Mouse (Mus musculus): ENCODE measurements around the gene Olfr585.

The Olfr585 gene

GRCm38 (mm10) chr7:103097420-103097819, at the start of gene Olfr585:
Gene Olfr585, plus strand, starts transcription at chr7:103097720.
- DNase-seq: no peak

DNA sequence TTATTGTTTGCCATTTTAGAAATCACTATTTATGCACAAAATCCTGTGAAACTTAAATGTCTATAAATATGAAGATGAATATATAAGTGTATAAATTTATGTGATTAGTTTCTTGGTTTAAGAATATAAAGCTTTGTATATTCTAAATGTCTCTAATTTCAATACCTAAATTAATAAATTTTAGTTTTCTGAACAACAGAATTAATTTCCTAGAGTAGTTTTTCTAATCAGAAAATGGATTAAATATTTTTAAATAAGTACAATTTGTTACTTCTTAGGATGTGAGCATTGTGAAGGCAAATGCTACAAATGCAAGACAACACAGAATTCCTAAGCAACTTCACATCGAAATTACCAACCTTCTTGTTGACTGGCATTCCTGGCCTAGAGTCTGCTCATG, 46.5 kb upstream of the Olfr585 start, which contains the start of gene Olfr583:
Gene Olfr583 (plus strand): TSS at position 301 of the 400 bp plus-strand sequence.
- no peak for DNase-seq

- DNase-seq: no peak
Measured at GRCm38 (mm10) chr7:103081585-103081984, 15.9 kb upstream of the Olfr585 start, which contains the start of gene Olfr584. Gene Olfr584, plus strand, starts transcription at chr7:103081885.

DNA sequence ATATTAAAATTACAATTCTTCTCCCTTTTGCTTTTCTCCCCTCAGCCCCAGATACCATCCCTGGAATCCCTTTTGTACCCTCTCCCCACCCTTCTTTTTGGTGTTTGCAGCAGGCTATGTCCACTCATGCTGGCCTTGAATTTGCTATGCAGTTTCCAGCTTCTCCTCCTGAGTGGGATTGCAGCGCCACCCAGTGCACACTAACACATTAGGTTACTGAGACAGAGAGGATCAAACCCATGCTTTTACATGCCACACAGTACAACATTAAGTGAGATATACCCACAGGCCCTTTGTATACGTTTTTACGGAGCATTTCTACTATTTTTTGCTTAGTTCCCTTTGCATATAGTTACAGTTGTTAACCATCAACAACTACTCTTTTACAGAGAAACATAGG, 21.9 kb downstream of the Olfr585 start:
- no peak for DNase-seq

DNA sequence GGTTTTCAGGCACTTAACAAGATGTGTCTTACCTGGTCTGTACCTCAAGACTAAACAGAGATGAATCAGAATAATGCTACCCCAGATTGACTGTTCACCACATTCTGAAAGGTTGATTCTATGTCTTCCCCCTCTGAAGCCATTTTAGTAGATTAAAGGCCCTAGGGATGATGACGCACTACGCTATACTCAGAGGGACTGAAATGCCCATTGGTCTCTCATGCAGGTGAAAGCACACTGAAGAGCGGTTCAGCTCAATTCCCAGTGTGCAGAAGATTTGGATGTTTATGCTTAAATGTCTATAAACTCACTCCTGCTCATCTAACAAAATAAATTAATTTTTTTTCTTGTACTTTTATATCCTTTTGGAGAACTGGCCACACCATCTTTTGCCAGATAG, 28.0 kb downstream of the Olfr585 start, which contains the start of gene Olfr586:
Gene Olfr586 (minus strand): TSS at position 101 of the 400 bp plus-strand sequence.
- no peak for DNase-seq

- no peak for DNase-seq
Measured at GRCm38 (mm10) chr7:103140579-103140978, 43.1 kb downstream of the Olfr585 start, which contains the start of gene Olfr588-ps1. Gene Olfr588-ps1, plus strand, starts transcription at chr7:103140879.
